Mouse (Mus musculus) E14TG2a.4 (cell line): ENCODE data around the gene Pdzd2.

Experiments
- CTCF ChIP-seq: conservative IDR thresholded peaks from 2 replicates; pipeline ENCODE4 v1.5.1; 2014; ENCODE audit warnings: low read length
- POU5F1 ChIP-seq: IDR thresholded peaks from 2 replicates; pipeline ENCODE4 v1.6.1; 2014; ENCODE audit warnings: low read length, borderline replicate concordance

DNA sequence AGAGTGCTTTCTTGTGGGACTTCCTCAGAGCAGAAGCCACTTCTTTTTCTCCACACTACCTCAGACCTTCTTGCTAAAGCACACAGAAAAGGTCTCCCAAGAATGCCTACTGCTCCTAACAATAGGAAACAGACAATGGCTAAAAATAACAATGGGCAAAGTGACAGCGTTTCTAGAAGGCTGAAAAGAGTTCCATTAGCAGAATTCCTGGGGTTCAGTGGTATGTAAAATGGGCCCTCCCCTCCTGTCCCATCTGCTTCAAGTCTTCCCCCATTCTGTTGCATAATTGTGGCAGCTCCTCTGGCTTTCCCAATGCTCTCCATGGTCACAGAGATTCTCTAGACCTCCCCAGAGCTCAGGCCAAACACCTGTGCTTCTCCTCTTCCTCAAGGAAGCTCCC, 31.4 kb downstream of the Pdzd2 start:
- no peak for TF ChIP-seq CTCF
- TF ChIP-seq POU5F1, result no peak
